Comparison of ENCODE assay signal across 25 mouse cellular contexts in the genomic region with DNA sequence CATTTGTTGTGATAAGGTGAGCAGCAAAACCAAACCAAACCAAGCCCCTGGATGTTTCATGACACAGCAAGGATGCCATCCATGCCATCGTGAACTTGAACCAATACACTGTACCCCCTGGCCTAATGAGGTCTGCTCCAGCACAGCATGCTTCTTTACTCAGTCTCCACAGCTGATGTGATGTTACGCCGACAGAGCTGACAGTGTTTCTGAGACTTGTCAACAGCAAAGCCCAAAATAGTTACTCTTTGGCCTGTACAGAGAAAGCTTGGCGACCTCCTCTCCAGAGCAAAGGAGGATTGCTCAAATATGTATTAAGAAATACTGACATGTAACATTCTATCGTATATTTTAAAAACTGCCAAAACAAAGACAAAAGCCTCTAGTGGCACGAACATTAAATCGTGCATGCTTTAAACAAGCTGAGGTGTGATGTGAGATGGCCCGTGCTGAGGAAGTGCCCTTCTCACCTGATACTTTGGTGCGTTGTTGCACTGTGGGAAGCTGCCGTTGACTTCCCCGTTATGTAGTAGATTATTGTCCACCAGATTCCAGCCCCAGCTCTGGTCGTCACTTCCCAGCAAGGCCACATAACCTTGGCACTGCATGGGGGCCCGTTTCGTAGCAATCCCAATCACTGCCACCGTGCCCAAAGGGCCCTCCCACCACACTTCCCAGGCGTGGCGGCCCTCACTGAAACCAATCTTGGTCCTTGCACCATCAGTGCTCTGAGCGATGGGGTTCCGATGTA. TPM values are rescaled to one million over a fixed set of nuclear protein-coding genes. Genes with fewer than 3 reads are reported as not detected.
DNase-seq lines count a peak whose midpoint lies in the region; ATAC-seq and TF ChIP-seq lines count a peak whose summit lies in the region.
"Had no signal": no experiment of that assay in that cellular context is flagged by ENCODE, and none has a peak within 500 bp of the region (broad histone marks: within the 10 kb centered on the region; RNA-seq: fewer than 3 reads in every experiment).

No protein-coding gene starts in this region.

- peak overlapping the region; percentile 38 for H3K4me2 ChIP-seq in heart, embryonic 14.5 days (ENCODE audit: low read length)
- H3K4me2 ChIP-seq in lung, embryonic 16.5 days (ENCODE audit: low read depth, low read length): no peak overlapping the region
- H3K4me2 ChIP-seq: embryonic facial prominence, embryonic 13.5 days; hindbrain, embryonic 14.5 days had no signal

- ATAC-seq in heart, embryonic 14.5 days (ENCODE audit: insufficient number of reproducible peaks, insufficient read depth, low FRiP score, low read depth): peak; percentile 77
- peak; percentile 87 for ATAC-seq in lung, embryonic 16.5 days (ENCODE audit: low read depth)
- ATAC-seq: intestine, embryonic 16.5 days had no signal

- DNase-seq in ovary, postnatal 36 days (ENCODE audit: low spot score): peak; percentile 34
- no peak for DNase-seq in ovary, postnatal 14 days (ENCODE audit: low spot score)
- no peak for DNase-seq in forebrain, embryonic 10.5 days (ENCODE audit: extremely low spot score, low spot score)
- DNase-seq in liver: no peak
- no peak for DNase-seq in left cerebral cortex, adult 2 months (ENCODE audit: extremely low spot score in 1 of 2, low spot score in 2 of 2)
- DNase-seq: B cell, adult 2 months; cerebellum, adult 18-20 months; right cerebral cortex, adult 18-20 months; thymus, postnatal 14 days had no signal

- no peak overlapping the region for H3K4me3 ChIP-seq in heart, embryonic 14.5 days (ENCODE audit: control insufficient read depth in 1 of 2, insufficient read depth in 1 of 2, low read depth in 1 of 2, low read length in 2 of 2)
- no peak overlapping the region for H3K4me3 ChIP-seq in lung, embryonic 16.5 days (ENCODE audit: low read length)
- H3K4me3 ChIP-seq in forebrain, embryonic 10.5 days: no peak overlapping the region
- H3K4me3 ChIP-seq in left cerebral cortex, adult 2 months: no peak overlapping the region
- H3K4me3 ChIP-seq: embryonic facial prominence, embryonic 13.5 days had no signal

- peak overlapping the region; percentile 25; the same call in 1 of the 2 replicates for H3K9ac ChIP-seq in heart, embryonic 14.5 days (ENCODE audit: low read length)
- H3K9ac ChIP-seq in lung, embryonic 16.5 days (ENCODE audit: low read length): no peak overlapping the region
- H3K9ac ChIP-seq: embryonic facial prominence, embryonic 13.5 days; hindbrain, embryonic 14.5 days; liver, embryonic 14.5 days had no signal

- peaks cover 6 to 23% of the 10 kb centered on the region in 2 experiments; a peak in 3 of 4 replicates for H3K4me1 ChIP-seq in heart, embryonic 14.5 days (ENCODE audit: control insufficient read depth in 2 of 2, insufficient read depth in 2 of 2, low read length in 2 of 2)
- H3K4me1 ChIP-seq in lung, embryonic 16.5 days (replicated peaks; ENCODE audit: control insufficient read depth, insufficient read depth, low read length): no peaks in the 10 kb centered on the region
- no peaks in the 10 kb centered on the region for H3K4me1 ChIP-seq in forebrain, embryonic 10.5 days
- H3K4me1 ChIP-seq: embryonic facial prominence, embryonic 13.5 days had no signal

- no peak for TF ChIP-seq CTCF in left cerebral cortex, adult 2 months (IDR thresholded peaks at IDR 0.05)

- WGBS in heart, embryonic 14.5 days: 41% methylated on average over 19 of the region's 19 CpGs
- 64% methylated on average over 19 of the region's 19 CpGs for WGBS in lung, embryonic 16.5 days
- 92% methylated on average over 19 of the region's 19 CpGs for WGBS in forebrain, embryonic 10.5 days

- H3K27me3 ChIP-seq in heart, embryonic 14.5 days (ENCODE audit: control insufficient read depth, insufficient read depth, low read length): no peaks in the 10 kb centered on the region
- no peaks in the 10 kb centered on the region for H3K27me3 ChIP-seq in lung, embryonic 16.5 days (ENCODE audit: control insufficient read depth, insufficient read depth, low read depth, low read length)
- no peaks in the 10 kb centered on the region for H3K27me3 ChIP-seq in forebrain, embryonic 10.5 days (ENCODE audit: poor library complexity, severe bottlenecking)
- H3K27me3 ChIP-seq: embryonic facial prominence, embryonic 13.5 days had no signal

- H3K9me3 ChIP-seq in heart, embryonic 14.5 days (ENCODE audit: control insufficient read depth, low read length): no peaks in the 10 kb centered on the region
- H3K9me3 ChIP-seq in lung, embryonic 16.5 days (ENCODE audit: control insufficient read depth, low read length): no peaks in the 10 kb centered on the region
- no peaks in the 10 kb centered on the region for H3K9me3 ChIP-seq in forebrain, embryonic 10.5 days
- H3K9me3 ChIP-seq: embryonic facial prominence, embryonic 13.5 days had no signal

- intact Hi-C loops in left cerebral cortex, adult 2 months (cut with DNase I): no loop called here

- H3K27ac ChIP-seq in heart, embryonic 14.5 days (replicated peaks in 1 of 2; ENCODE audit: control insufficient read depth in 1 of 2, insufficient read depth in 1 of 2, low read depth in 2 of 2, low read length in 2 of 2): peak overlapping the region; percentile 84 to 89
- H3K27ac ChIP-seq in lung, embryonic 16.5 days (ENCODE audit: low read length): peak overlapping the region; percentile 73
- no peak overlapping the region for H3K27ac ChIP-seq in forebrain, embryonic 10.5 days
- no peak overlapping the region for H3K27ac ChIP-seq in left cerebral cortex, adult 2 months
- H3K27ac ChIP-seq: embryonic facial prominence, embryonic 13.5 days; hindbrain, embryonic 14.5 days; liver, embryonic 14.5 days; stomach, postnatal 0 days had no signal

- peaks cover 32% of the 10 kb centered on the region for H3K36me3 ChIP-seq in heart, embryonic 14.5 days (ENCODE audit: control insufficient read depth, insufficient read depth, low read length)
- H3K36me3 ChIP-seq in lung, embryonic 16.5 days (ENCODE audit: control insufficient read depth, insufficient read depth, low read length): peaks cover 15% of the 10 kb centered on the region; the same call in 1 of the 2 replicates
- peaks cover 80% of the 10 kb centered on the region for H3K36me3 ChIP-seq in forebrain, embryonic 10.5 days (replicated peaks)

RNA-seq across cellular contexts. Expression of a gene that starts 8.9 kb away (rescaled TPM):
- 12.9 and 13.0 TPM in 2 replicates for polyA plus RNA-seq in heart, embryonic 14.5 days (2014; fragmentation: Nextera tagmentation; extraction: Ambion mirVana)
- polyA plus RNA-seq in lung, embryonic 16.5 days (2015; fragmentation: Nextera tagmentation; extraction: Ambion mirVana): 5.0 and 5.2 TPM in 2 replicates
- 8.3 and 9.8 TPM in 2 replicates for polyA plus RNA-seq in forebrain, embryonic 10.5 days (2016; fragmentation: Nextera tagmentation; extraction: Ambion mirVana)
- 10 to 100 TPM; 46.6 to 50.7 TPM for total RNA-seq in left cerebral cortex, adult 2 months (2021)

RNA-seq across cellular contexts. Expression of a gene that starts 8.9 kb away (rescaled TPM):
- 10.9 and 11.5 TPM in 2 replicates for polyA plus RNA-seq in heart, embryonic 14.5 days (2014; fragmentation: Nextera tagmentation; extraction: Ambion mirVana)
- polyA plus RNA-seq in lung, embryonic 16.5 days (2015; fragmentation: Nextera tagmentation; extraction: Ambion mirVana): 19.0 and 19.8 TPM in 2 replicates
- 18.0 and 19.9 TPM in 2 replicates for polyA plus RNA-seq in forebrain, embryonic 10.5 days (2016; fragmentation: Nextera tagmentation; extraction: Ambion mirVana)
- total RNA-seq in left cerebral cortex, adult 2 months (2021): 10 to 100 TPM in 1 of 2 experiments, 1 to 10 TPM in 1; 9.3 to 12.0 TPM

RNA-seq across cellular contexts. Expression of a gene that starts 33.2 kb away (rescaled TPM):
- polyA plus RNA-seq in heart, embryonic 14.5 days (2014; fragmentation: Nextera tagmentation; extraction: Ambion mirVana): 0.14 TPM in 1 of 2 replicates, not detected in the other
- 0.18 TPM in 1 of 2 replicates, not detected in the other for polyA plus RNA-seq in lung, embryonic 16.5 days (2015; fragmentation: Nextera tagmentation; extraction: Ambion mirVana)
- 0.10 TPM in 1 of 2 replicates, not detected in the other for polyA plus RNA-seq in forebrain, embryonic 10.5 days (2016; fragmentation: Nextera tagmentation; extraction: Ambion mirVana)
- under 1 TPM in 1 of 2 experiments, not detected in 1; 0.40 TPM for total RNA-seq in left cerebral cortex, adult 2 months (2021)
- total RNA-seq: common myeloid progenitor, adult 5-6 weeks had no signal
- polyA plus RNA-seq: embryonic facial prominence, embryonic 13.5 days; forebrain, embryonic 11.5 days; intestine, embryonic 16.5 days; kidney, embryonic 16.5 days; limb, embryonic 11.5 days; liver, embryonic 14.5 days; spleen, adult 2 months had no signal

RNA-seq across cellular contexts. Expression of a gene that starts 39.2 kb away (rescaled TPM):
- 18.1 and 18.8 TPM in 2 replicates for polyA plus RNA-seq in heart, embryonic 14.5 days (2014; fragmentation: Nextera tagmentation; extraction: Ambion mirVana)
- 26.3 and 26.9 TPM in 2 replicates for polyA plus RNA-seq in lung, embryonic 16.5 days (2015; fragmentation: Nextera tagmentation; extraction: Ambion mirVana)
- polyA plus RNA-seq in forebrain, embryonic 10.5 days (2016; fragmentation: Nextera tagmentation; extraction: Ambion mirVana): 33.3 and 33.9 TPM in 2 replicates
- 10 to 100 TPM; 25.3 to 27.8 TPM for total RNA-seq in left cerebral cortex, adult 2 months (2021)

RNA-seq across cellular contexts. Expression of a gene that starts 58.5 kb away (rescaled TPM):
- polyA plus RNA-seq in heart, embryonic 14.5 days (2014; fragmentation: Nextera tagmentation; extraction: Ambion mirVana): not detected in 2 replicates
- polyA plus RNA-seq in lung, embryonic 16.5 days (2015; fragmentation: Nextera tagmentation; extraction: Ambion mirVana): 0.28 TPM in 1 of 2 replicates, not detected in the other
- polyA plus RNA-seq in forebrain, embryonic 10.5 days (2016; fragmentation: Nextera tagmentation; extraction: Ambion mirVana): 0.62 TPM in 1 of 2 replicates, not detected in the other
- total RNA-seq in left cerebral cortex, adult 2 months (2021): not detected
- total RNA-seq: gastrocnemius, postnatal 4 days; layer of hippocampus, adult 18-20 months; left cerebral cortex, adult 18-20 months had no signal
- polyA plus RNA-seq: embryonic facial prominence, embryonic 13.5 days; hindbrain, embryonic 14.5 days; intestine, embryonic 16.5 days; kidney, embryonic 16.5 days; neural tube, embryonic 14.5 days; stomach, postnatal 0 days had no signal

Comparison
In these comparisons a context has a peak if more than half of its experiments do, and no peak if none do; other contexts are left out.
1. H3K27ac ChIP-seq: peak in heart, embryonic 14.5 days (2 of 2) and lung, embryonic 16.5 days (single experiment); none in forebrain, embryonic 10.5 days (single experiment) and left cerebral cortex, adult 2 months (single experiment).